Mouse (Mus musculus): ENCODE results near the gene Nnmt.

- TF ChIP-seq CTCF (IDR thresholded peaks at IDR 0.05; ENCODE audit: insufficient read depth, low read depth, low read length) (no peak), POLR2A (IDR thresholded peaks at IDR 0.05; ENCODE audit: insufficient read depth, low read depth, low read length) (no peak)
These were observed 744 bp upstream of the Nnmt start for GRCm38 (mm10) chr9:48605697-48606096.

Measured in olfactory bulb, adult 2 months (tissue).